Mouse (Mus musculus): Measurements from ENCODE around the gene 4931428F04Rik. TPM values are rescaled to one million over a fixed set of nuclear protein-coding genes. Genes with fewer than 3 reads are reported as not detected.

4931428F04Rik gene
- polyA plus RNA-seq, 1 experiment from 2014 or later: 14.5 TPM

GRCm38 (mm10) chr8:105269461-105269947 is 20.2 kb downstream of the 4931428F04Rik start, which contains the start of gene Hsf4:
Gene Hsf4 (plus strand): TSS chr8:105269801.
- peaks cover 39% of the 10 kb centered on the region for H3K4me1 ChIP-seq
- H3K4me2 ChIP-seq (replicated peaks): peak within 1 kb of the TSS; percentile 90
- H3K9me3 ChIP-seq (replicated peaks): no peaks in the 10 kb centered on the region
- whole genome bisulfite sequencing: under 1% methylated on average over 42 of the region's 42 CpGs
- H3K27me3 ChIP-seq: peaks cover 86% of the 10 kb centered on the region
- peak; percentile 8; the same call in 1 of the 2 replicates for ATAC-seq (ENCODE audit: insufficient number of reproducible peaks, low FRiP score, low TSS enrichment, low read depth)
- H3K27ac ChIP-seq (replicated peaks): no peak within 1 kb of the TSS
- H3K4me3 ChIP-seq (replicated peaks): peak within 1 kb of the TSS; percentile 47
- H3K9ac ChIP-seq: no peak within 1 kb of the TSS; the same call in 1 of the 2 replicates
- H3K36me3 ChIP-seq: no peaks in the 10 kb centered on the region

- Histone ChIP-seq H3K36me3 (no peaks in the 10 kb centered on the region), H3K27ac (replicated peaks) (no peak overlapping the region), H3K4me3 (replicated peaks) (peak overlapping the region; percentile 47), H3K4me1 (peaks cover 41% of the 10 kb centered on the region), H3K9ac (no peak overlapping the region; the same call in 1 of the 2 replicates), H3K4me2 (replicated peaks) (peak overlapping the region; percentile 90), H3K27me3 (peaks cover 82% of the 10 kb centered on the region), H3K9me3 (replicated peaks) (no peaks in the 10 kb centered on the region)
- ATAC-seq (ENCODE audit: insufficient number of reproducible peaks, low FRiP score, low TSS enrichment, low read depth): no peak
- 4% methylated on average over 10 of the region's 10 CpGs for WGBS
Observed at GRCm38 (mm10) chr8:105269075-105269458, 20.6 kb downstream of the 4931428F04Rik start.

GRCm38 (mm10) chr8:105268342-105269074 is 21.2 kb downstream of the 4931428F04Rik start:
- WGBS: 2% methylated on average over 65 of the region's 65 CpGs
- Histone ChIP-seq H3K9ac (no peak overlapping the region; the same call in 1 of the 2 replicates), H3K27ac (replicated peaks) (no peak overlapping the region), H3K27me3 (peaks cover 82% of the 10 kb centered on the region), H3K9me3 (replicated peaks) (no peaks in the 10 kb centered on the region), H3K4me2 (replicated peaks) (peak overlapping the region; percentile 90), H3K36me3 (no peaks in the 10 kb centered on the region), H3K4me3 (replicated peaks) (peak overlapping the region; percentile 47), H3K4me1 (peaks cover 45% of the 10 kb centered on the region)
- peak; percentile 41 for ATAC-seq (ENCODE audit: insufficient number of reproducible peaks, low FRiP score, low TSS enrichment, low read depth)

- Histone ChIP-seq H3K9me3 (replicated peaks) (no peaks in the 10 kb centered on the region), H3K4me1 (peaks cover 45% of the 10 kb centered on the region), H3K36me3 (no peaks in the 10 kb centered on the region), H3K9ac (no peak overlapping the region), H3K27me3 (peaks cover 72% of the 10 kb centered on the region), H3K4me2 (replicated peaks) (no peak overlapping the region), H3K27ac (replicated peaks) (no peak overlapping the region), H3K4me3 (replicated peaks) (no peak overlapping the region)
- ATAC-seq (ENCODE audit: insufficient number of reproducible peaks, low FRiP score, low TSS enrichment, low read depth): no peak
- WGBS: 30% methylated on average over 13 of the region's 13 CpGs
Observed at GRCm38 (mm10) chr8:105266775-105267174, 22.9 kb downstream of the 4931428F04Rik start.

- Histone ChIP-seq H3K4me3 (replicated peaks) (peak overlapping the region; percentile 73), H3K4me2 (replicated peaks) (peak overlapping the region; percentile 90), H3K36me3 (no peaks in the 10 kb centered on the region), H3K27me3 (peaks cover 70% of the 10 kb centered on the region), H3K9me3 (replicated peaks) (no peaks in the 10 kb centered on the region), H3K27ac (replicated peaks) (no peak overlapping the region), H3K4me1 (peaks cover 38% of the 10 kb centered on the region), H3K9ac (no peak overlapping the region)
- 13% methylated on average over 10 of the region's 10 CpGs for WGBS
- ATAC-seq (ENCODE audit: insufficient number of reproducible peaks, low FRiP score, low TSS enrichment, low read depth): no peak
Observed at GRCm38 (mm10) chr8:105265128-105265527, 24.5 kb downstream of the 4931428F04Rik start.

GRCm38 (mm10) chr8:105264024-105264982 is 25.4 kb downstream of the 4931428F04Rik start, which contains the start of the genes Tradd and Fbxl8:
Gene Tradd (minus strand): TSS chr8:105264609.
Gene Fbxl8 (plus strand): TSS chr8:105264648.
- H3K4me3 ChIP-seq (replicated peaks): peak within 1 kb of the TSS; percentile 73
- peaks cover 69% of the 10 kb centered on the region for H3K27me3 ChIP-seq
- 1% methylated on average over 54 of the region's 54 CpGs for WGBS
- H3K9me3 ChIP-seq (replicated peaks): no peaks in the 10 kb centered on the region
- peaks cover 38% of the 10 kb centered on the region for H3K4me1 ChIP-seq
- H3K4me2 ChIP-seq (replicated peaks): peak within 1 kb of the TSS; percentile 90
- H3K9ac ChIP-seq: peak within 1 kb of the TSS; percentile 54
- peak; percentile 55; the same call in 1 of the 2 replicates for ATAC-seq (ENCODE audit: insufficient number of reproducible peaks, low FRiP score, low TSS enrichment, low read depth)
- no peaks in the 10 kb centered on the region for H3K36me3 ChIP-seq
- no peak within 1 kb of the TSS for H3K27ac ChIP-seq (replicated peaks)

GRCm38 (mm10) chr8:105263244-105263912 is 26.3 kb downstream of the 4931428F04Rik start:
- WGBS: 40% methylated on average over 16 of the region's 16 CpGs
- Histone ChIP-seq H3K27ac (replicated peaks) (no peak overlapping the region), H3K9ac (no peak overlapping the region), H3K4me3 (replicated peaks) (peak overlapping the region; percentile 73), H3K36me3 (no peaks in the 10 kb centered on the region), H3K27me3 (peaks cover 69% of the 10 kb centered on the region), H3K4me2 (replicated peaks) (peak overlapping the region; percentile 90), H3K9me3 (replicated peaks) (no peaks in the 10 kb centered on the region), H3K4me1 (peaks cover 38% of the 10 kb centered on the region)
- ATAC-seq (ENCODE audit: insufficient number of reproducible peaks, low FRiP score, low TSS enrichment, low read depth): no peak

GRCm38 (mm10) chr8:105261326-105261980 is 28.2 kb downstream of the 4931428F04Rik start:
- ATAC-seq (ENCODE audit: insufficient number of reproducible peaks, low FRiP score, low TSS enrichment, low read depth): no peak
- Histone ChIP-seq H3K9me3 (replicated peaks) (no peaks in the 10 kb centered on the region), H3K4me1 (peaks cover 33% of the 10 kb centered on the region), H3K4me3 (replicated peaks) (no peak overlapping the region), H3K27me3 (peaks cover 57% of the 10 kb centered on the region), H3K4me2 (replicated peaks) (no peak overlapping the region), H3K9ac (no peak overlapping the region), H3K36me3 (no peaks in the 10 kb centered on the region), H3K27ac (replicated peaks) (no peak overlapping the region)
- 86% methylated on average over 12 of the region's 12 CpGs for whole genome bisulfite sequencing

GRCm38 (mm10) chr8:105260371-105261099 is 29.1 kb downstream of the 4931428F04Rik start:
- Histone ChIP-seq H3K4me1 (peaks cover 35% of the 10 kb centered on the region), H3K27ac (replicated peaks) (no peak overlapping the region), H3K9me3 (replicated peaks) (no peaks in the 10 kb centered on the region), H3K4me2 (replicated peaks) (no peak overlapping the region), H3K4me3 (replicated peaks) (no peak overlapping the region), H3K36me3 (no peaks in the 10 kb centered on the region), H3K9ac (no peak overlapping the region), H3K27me3 (peaks cover 53% of the 10 kb centered on the region)
- no peak for ATAC-seq (ENCODE audit: insufficient number of reproducible peaks, low FRiP score, low TSS enrichment, low read depth)
- 64% methylated on average over 7 of the region's 7 CpGs for WGBS

Data from embryonic facial prominence, embryonic 15.5 days (tissue).